Comparison of ENCODE assay signal across 9 mouse cellular contexts in the genomic region with DNA sequence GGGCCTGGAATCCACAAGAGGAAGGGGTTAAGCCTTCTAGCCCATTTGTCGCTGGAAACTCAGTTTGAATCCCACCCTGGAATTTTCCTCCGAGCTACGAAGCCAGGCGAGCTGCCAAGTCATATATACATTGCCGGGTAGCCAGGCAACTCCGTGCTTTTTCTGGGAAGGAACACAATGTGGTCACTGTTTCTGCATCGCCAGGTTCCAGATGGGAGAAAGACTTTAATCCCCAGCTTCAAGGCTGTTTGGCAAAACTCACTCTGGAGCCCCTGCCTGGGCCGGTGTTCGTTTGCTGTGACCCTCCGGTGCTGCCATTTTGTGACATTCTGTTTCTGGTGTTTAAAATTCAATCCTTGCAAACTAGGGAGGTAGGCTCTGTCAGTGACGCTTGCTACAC. TPM values are rescaled to one million over a fixed set of nuclear protein-coding genes. Genes with fewer than 3 reads are reported as not detected.
A peak's percentile ranks its signal among the peaks of the same experiment; 100 is the strongest.
DNase-seq lines count a peak whose midpoint lies in the region; ATAC-seq lines count a peak whose summit lies in the region.
"Had no signal": no experiment of that assay in that cellular context is flagged by ENCODE, and none has a peak within 500 bp of the region (broad histone marks: within the 10 kb centered on the region; RNA-seq: fewer than 3 reads in every experiment).

No protein-coding gene starts in this region.

- H3K4me3 ChIP-seq in kidney, embryonic 14.5 days (ENCODE audit: low read length) = no peak overlapping the region
- no peak overlapping the region for H3K4me3 ChIP-seq in forebrain, embryonic 12.5 days (replicated peaks)
- no peak overlapping the region for H3K4me3 ChIP-seq in midbrain, embryonic 10.5 days

- H3K9ac ChIP-seq in kidney, embryonic 14.5 days (ENCODE audit: low read depth, low read length) = no peak overlapping the region
- no peak overlapping the region for H3K9ac ChIP-seq in forebrain, embryonic 12.5 days

- H3K27ac ChIP-seq in kidney, embryonic 14.5 days (ENCODE audit: low read depth, low read length) = peak overlapping the region; percentile 83
- peak overlapping the region; percentile 70; the same call in 1 of the 2 replicates for H3K27ac ChIP-seq in forebrain, embryonic 12.5 days
- 0 out of 2 replicates have a peak overlapping the region, but pooled peaks have one; percentile 33 for H3K27ac ChIP-seq in midbrain, embryonic 10.5 days (replicated peaks)

- WGBS in kidney, embryonic 14.5 days = 41% methylated on average over 11 of the region's 11 CpGs
- 32% methylated on average over 11 of the region's 11 CpGs for WGBS in forebrain, embryonic 12.5 days
- 55% methylated on average over 11 of the region's 11 CpGs for WGBS in midbrain, embryonic 10.5 days

- no peak overlapping the region for H3K4me2 ChIP-seq in kidney, embryonic 14.5 days (replicated peaks; ENCODE audit: low read depth, low read length)
- 0 out of 2 replicates have a peak overlapping the region, but pooled peaks have one; percentile 8 for H3K4me2 ChIP-seq in forebrain, embryonic 12.5 days

- H3K9me3 ChIP-seq in kidney, embryonic 14.5 days (ENCODE audit: control insufficient read depth, low read length) = no peaks in the 10 kb centered on the region
- no peaks in the 10 kb centered on the region for H3K9me3 ChIP-seq in forebrain, embryonic 12.5 days
- no peaks in the 10 kb centered on the region for H3K9me3 ChIP-seq in midbrain, embryonic 10.5 days (replicated peaks)
- H3K9me3 ChIP-seq: G1E had no signal

- DNase-seq in kidney, adult 8-10 months = no peak
- peak; percentile 58 for DNase-seq in embryo, embryonic 10.5 days (ENCODE audit: low spot score)
- peak; percentile 20 for DNase-seq in midbrain, embryonic 10.5 days (ENCODE audit: low spot score)
- no peak for DNase-seq in urinary bladder, postnatal 36 days (ENCODE audit: low spot score in 2 of 2)
- no peak for DNase-seq in cerebellum, adult 9-11 months
- no peak for DNase-seq in heart, postnatal 10 days

- H3K27me3 ChIP-seq in kidney, embryonic 14.5 days (ENCODE audit: control insufficient read depth, insufficient read depth, low read length) = no peaks in the 10 kb centered on the region
- H3K27me3 ChIP-seq in forebrain, embryonic 12.5 days = peaks cover 8% of the 10 kb centered on the region; the same call in 1 of the 2 replicates
- H3K27me3 ChIP-seq in midbrain, embryonic 10.5 days (ENCODE audit: low read depth, poor library complexity, severe bottlenecking) = peaks cover 22% of the 10 kb centered on the region

- no peaks in the 10 kb centered on the region for H3K36me3 ChIP-seq in kidney, embryonic 14.5 days (ENCODE audit: control insufficient read depth, insufficient read depth, low read length)
- H3K36me3 ChIP-seq in forebrain, embryonic 12.5 days (replicated peaks) = no peaks in the 10 kb centered on the region
- no peaks in the 10 kb centered on the region for H3K36me3 ChIP-seq in midbrain, embryonic 10.5 days
- H3K36me3 ChIP-seq: G1E had no signal

- ATAC-seq in kidney, embryonic 14.5 days (ENCODE audit: low FRiP score, low TSS enrichment) = no peak
- ATAC-seq in forebrain, embryonic 12.5 days (ENCODE audit: low FRiP score) = peak; percentile 62; the same call in 1 of the 2 replicates

- H3K4me1 ChIP-seq in kidney, embryonic 14.5 days (ENCODE audit: control insufficient read depth, insufficient read depth, low read length) = peaks cover 58% of the 10 kb centered on the region
- peaks cover 24% of the 10 kb centered on the region for H3K4me1 ChIP-seq in forebrain, embryonic 12.5 days
- peaks cover 35% of the 10 kb centered on the region for H3K4me1 ChIP-seq in midbrain, embryonic 10.5 days

- intact Hi-C loops in heart, postnatal 10 days (cut with DNase I) = no loop called here

RNA-seq across cellular contexts. Expression of gene Usp29, which starts 51.2 kb away (rescaled TPM):
- polyA plus RNA-seq in kidney, embryonic 14.5 days (2014; fragmentation: Nextera tagmentation; extraction: Ambion mirVana) = 9.3 and 9.5 TPM in 2 replicates
- 19.5 and 21.0 TPM in 2 replicates for polyA plus RNA-seq in forebrain, embryonic 12.5 days (2016; fragmentation: Nextera tagmentation; extraction: Ambion mirVana)
- 7.7 and 10.8 TPM in 2 replicates for polyA plus RNA-seq in midbrain, embryonic 10.5 days (2016; fragmentation: Nextera tagmentation; extraction: Ambion mirVana)
- 1 to 10 TPM in 1 of 2 experiments, under 1 TPM in 1; 0.87 to 1.2 TPM for total RNA-seq in heart, postnatal 10 days (2021)

RNA-seq across cellular contexts. Expression of gene Peg3, which starts 51.3 kb away (rescaled TPM):
- polyA plus RNA-seq in kidney, embryonic 14.5 days (2014; fragmentation: Nextera tagmentation; extraction: Ambion mirVana) = 111 and 222 TPM in 2 replicates
- 119 and 132 TPM in 2 replicates for polyA plus RNA-seq in forebrain, embryonic 12.5 days (2016; fragmentation: Nextera tagmentation; extraction: Ambion mirVana)
- polyA plus RNA-seq in midbrain, embryonic 10.5 days (2016; fragmentation: Nextera tagmentation; extraction: Ambion mirVana) = 86.6 and 95.0 TPM in 2 replicates
- 10 to 100 TPM; 41.1 to 46.9 TPM for total RNA-seq in heart, postnatal 10 days (2021)

Comparison
In these comparisons a context has a peak if more than half of its experiments do, and no peak if none do; other contexts are left out.
1. H3K27ac ChIP-seq: peak in every context shown above with its lines; median percentile 83 in kidney, embryonic 14.5 days; 70 in forebrain, embryonic 12.5 days; 33 in midbrain, embryonic 10.5 days.
2. DNase-seq: peak in embryo, embryonic 10.5 days (single experiment) and midbrain, embryonic 10.5 days (single experiment); none in kidney, adult 8-10 months (0 of 2), urinary bladder, postnatal 36 days (0 of 2), cerebellum, adult 9-11 months (single experiment) and heart, postnatal 10 days (0 of 2).